Mouse (Mus musculus) ES-E14 (cell line): ENCODE data around the gene Kcnn1. TPM values are rescaled to one million over a fixed set of nuclear protein-coding genes. Genes with fewer than 3 reads are reported as not detected.

Source experiments
- DNase-seq: peaks from one replicate; pipeline ENCODE4 v3.0.0-alpha.2; 2013; ENCODE audit warnings: low read depth, low spot score
- H3K27ac ChIP-seq: 2 replicates; pipeline ENCODE4 v1.5.1; 2012; ENCODE audit warnings: low read depth, mild to moderate bottlenecking, low read length, moderate library complexity, mixed read lengths; ENCODE audit not compliant: poor library complexity, insufficient read depth, severe bottlenecking
- H3K36me3 ChIP-seq: 2 replicates; pipeline ENCODE4 v1.6.1; 2012; ENCODE audit warnings: mild to moderate bottlenecking, low read length, moderate library complexity, mixed read lengths; ENCODE audit not compliant: control insufficient read depth, poor library complexity, insufficient read depth, severe bottlenecking
- H3K4me1 ChIP-seq, 2 experiments: fragments of 150-350 bp in 1 of 2; sonication (generic) in 1 of 2; 2 replicates each; pipeline ENCODE4 v1.6.1; 2012; ENCODE audit warnings: low read length in 2 of 2, mild to moderate bottlenecking in 1 of 2, mixed read lengths in 1 of 2; ENCODE audit not compliant: control insufficient read depth in 2 of 2, insufficient read depth in 2 of 2, poor library complexity in 1 of 2
- H3K4me3 ChIP-seq, 2 experiments: fragments of 150-350 bp in 1 of 2; sonication (generic) in 1 of 2; 2 replicates each; pipeline ENCODE4 v1.5.1; 2012; ENCODE audit warnings: low read length in 2 of 2, low read depth in 1 of 2, mild to moderate bottlenecking in 1 of 2, mixed read lengths in 1 of 2; ENCODE audit not compliant: insufficient read depth in 1 of 2, poor library complexity in 1 of 2, severe bottlenecking in 1 of 2
- H3K9ac ChIP-seq: 2 replicates; pipeline ENCODE4 v1.6.1; 2012; ENCODE audit warnings: low read depth, mild to moderate bottlenecking, low read length, mixed read lengths; ENCODE audit not compliant: poor library complexity, insufficient read depth, severe bottlenecking
- H3K9me3 ChIP-seq: fragments of 150-350 bp; sonication (generic); 2 replicates; pipeline ENCODE4 v1.6.1; 2012; ENCODE audit warnings: low read depth, mild to moderate bottlenecking, low read length; ENCODE audit not compliant: control insufficient read depth, insufficient read depth
- CHD2 ChIP-seq: IDR thresholded peaks from 2 replicates; pipeline ENCODE4 v1.6.1; 2014; ENCODE audit warnings: mild to moderate bottlenecking, low read depth, low read length, inconsistent platforms
- HCFC1 ChIP-seq: IDR thresholded peaks from 2 replicates; pipeline ENCODE4 v1.6.1; 2012; ENCODE audit warnings: low read length, inconsistent platforms, borderline replicate concordance; ENCODE audit not compliant: insufficient read depth
- MAFK ChIP-seq: IDR thresholded peaks from 2 replicates; pipeline ENCODE4 v1.6.1; 2014; ENCODE audit warnings: mild to moderate bottlenecking, low read depth, low read length, inconsistent platforms; ENCODE audit not compliant: insufficient read depth
- ZC3H11A ChIP-seq: IDR thresholded peaks from 2 replicates; pipeline ENCODE4 v1.6.1; 2012; ENCODE audit warnings: low read depth, mild to moderate bottlenecking, inconsistent platforms, low read length, borderline replicate concordance
- ZNF384 ChIP-seq: IDR thresholded peaks from 2 replicates; pipeline ENCODE4 v1.6.1; 2012; ENCODE audit warnings: low read depth, low read length, inconsistent platforms
- in situ Hi-C, 2 experiments: fragments of 600-800 bp; cut with MboI; formaldehyde crosslinking; loops; one replicate each; pipeline ENCODE4 v1.15.1; 2025; ENCODE audit warnings: low sequenced_read_pairs in 2 of 2, inconsistent platforms in 1 of 2; ENCODE audit not compliant: unreplicated experiment in 2 of 2
- total RNA-seq: library from RNA; depleted of rRNA; stranded (reverse); fragments of 300-350 nt; gene quantifications from 2 replicates; pipeline ENCODE4 v1.2.3, GENCODE M21; 2012

Kcnn1 gene
- total RNA-seq, 1 experiment, result 3.7 TPM

DNA sequence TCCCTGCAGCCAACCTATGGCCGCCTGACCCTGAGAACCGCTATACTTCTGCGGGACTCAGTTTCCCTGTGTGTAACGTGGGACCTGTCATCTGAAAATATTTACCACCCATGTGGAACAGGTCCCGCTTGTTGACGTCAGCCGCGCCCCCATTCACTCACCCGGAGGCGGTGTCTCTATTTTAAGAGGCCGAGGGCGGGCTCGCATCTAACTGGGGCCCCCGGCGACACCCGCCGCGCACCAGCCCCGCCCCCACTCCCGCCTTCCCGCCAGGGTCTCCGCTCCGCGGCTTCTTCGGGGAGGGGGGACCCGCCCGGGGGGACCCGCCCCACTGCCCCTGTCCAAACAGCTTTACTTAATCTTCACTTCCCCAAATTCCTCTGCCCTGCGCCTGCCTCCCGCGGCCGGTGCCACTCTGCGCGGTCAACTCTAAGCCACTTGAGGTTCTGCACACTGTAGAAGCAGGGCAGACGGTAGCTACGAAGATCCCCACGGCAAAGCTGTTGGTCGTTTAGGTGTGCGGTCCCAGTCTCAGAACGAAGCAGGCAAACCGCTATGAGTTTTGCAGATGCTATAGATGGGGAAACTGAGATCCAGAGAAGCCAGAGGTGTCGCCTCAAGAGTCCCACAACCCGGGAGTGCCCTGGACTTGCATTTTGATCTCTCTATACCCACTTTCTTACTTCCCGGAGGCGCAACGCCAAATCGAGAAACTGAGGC lies 59.1 kb downstream of the Kcnn1 start:
- no peaks in the 10 kb centered on the region for H3K9me3 ChIP-seq
- no peak for DNase-seq

GRCm38 (mm10) chr8:70802786-70803510 lies 60.1 kb downstream of the Kcnn1 start:
- in situ Hi-C loops, result no loop called here
- no peaks in the 10 kb centered on the region; the same call in 1 of the 2 replicates for H3K36me3 ChIP-seq
- peaks cover 0 to 8% of the 10 kb centered on the region in 2 experiments; a peak in 2 of 4 replicates for H3K4me1 ChIP-seq
- DNase-seq, result no peak
- H3K27ac ChIP-seq, result no peak overlapping the region; the same call in 1 of the 2 replicates
- H3K9ac ChIP-seq, result no peak overlapping the region
- H3K9me3 ChIP-seq, result no peaks in the 10 kb centered on the region
- TF ChIP-seq ZC3H11A (no peak), CHD2 (no peak), ZNF384 (no peak), HCFC1 (no peak), MAFK (no peak)
- H3K4me3 ChIP-seq, result no peak overlapping the region

More for the DNA sequence above, 59.1 kb downstream of the Kcnn1 start:
- H3K4me3 ChIP-seq, result peak overlapping the region; percentile 73 to 91
- H3K4me1 ChIP-seq, result peaks cover 0 to 8% of the 10 kb centered on the region in 2 experiments; a peak in 2 of 4 replicates
- in situ Hi-C loops, result no loop called here
- no peak for TF ChIP-seq ZNF384
- no peak for TF ChIP-seq MAFK
- no peak for TF ChIP-seq ZC3H11A
- TF ChIP-seq HCFC1, result no peak
- no peak for TF ChIP-seq CHD2
- H3K36me3 ChIP-seq, result no peaks in the 10 kb centered on the region; the same call in 1 of the 2 replicates
- H3K27ac ChIP-seq, result no peak overlapping the region; the same call in 1 of the 2 replicates
- peak overlapping the region; percentile 34; the same call in 1 of the 2 replicates for H3K9ac ChIP-seq

- in situ Hi-C loops, result no loop called here
- Histone ChIP-seq H3K27ac (no peak overlapping the region), H3K4me3 (no peak overlapping the region), H3K9me3 (no peaks in the 10 kb centered on the region), H3K9ac (no peak overlapping the region), H3K36me3 (no peaks in the 10 kb centered on the region; the same call in 1 of the 2 replicates), H3K4me1 (peaks cover 0 to 8% of the 10 kb centered on the region in 2 experiments; a peak in 2 of 4 replicates)
- DNase-seq, result no peak
- no peak for TF ChIP-seq ZNF384
- no peak for TF ChIP-seq MAFK
- no peak for TF ChIP-seq CHD2
- no peak for TF ChIP-seq HCFC1
- no peak for TF ChIP-seq ZC3H11A
Observed at GRCm38 (mm10) chr8:70801830-70802229, 61.2 kb downstream of the Kcnn1 start.

DNA sequence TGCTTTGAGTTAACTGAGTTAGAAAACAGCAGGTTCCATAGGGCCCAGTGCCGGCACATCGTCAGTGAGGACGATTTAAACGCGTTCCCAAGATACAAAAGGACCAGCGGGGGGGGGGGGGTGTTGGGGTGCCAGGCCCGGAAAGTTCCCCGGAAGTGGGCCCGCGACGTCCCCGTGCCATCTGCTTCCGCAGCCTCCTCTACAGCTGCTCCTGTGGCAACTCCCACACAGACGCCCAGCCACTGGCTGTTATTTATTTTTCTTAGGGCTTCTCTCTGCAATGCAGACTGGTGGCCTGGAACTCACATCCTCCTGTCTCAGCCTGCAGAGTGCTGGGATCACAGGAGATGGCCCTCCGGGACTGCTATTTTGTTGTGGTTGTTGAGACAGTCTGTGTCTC lies 61.9 kb downstream of the Kcnn1 start:
- Histone ChIP-seq H3K27ac (no peak overlapping the region), H3K9me3 (no peaks in the 10 kb centered on the region), H3K36me3 (no peaks in the 10 kb centered on the region; the same call in 1 of the 2 replicates), H3K4me3 (no peak overlapping the region), H3K4me1 (peaks cover 0 to 10% of the 10 kb centered on the region in 2 experiments; a peak in 2 of 4 replicates), H3K9ac (no peak overlapping the region)
- no peak for DNase-seq
- TF ChIP-seq CHD2 (no peak), ZNF384 (no peak), MAFK (no peak), ZC3H11A (no peak), HCFC1 (no peak)
- in situ Hi-C loops, result no loop called here
